In genomic region chr11:100983125-100983777, GRCm38 (mm10) we compare ENCODE assay signal across 8 mouse cellular contexts. TPM values are rescaled to one million over a fixed set of nuclear protein-coding genes. Genes with fewer than 3 reads are reported as not detected.
DNase-seq lines count a peak whose midpoint lies in the region; ATAC-seq and TF ChIP-seq lines count a peak whose summit lies in the region.

No protein-coding gene starts in this region.

- POLR2A ChIA-PET in Patski (lab: Charles Lee), result interaction anchor here (0.6 to 1.4 kb wide), 3 partner anchors 10 to 253 kb away, joined by 3 read pairs; no protein-coding TSS in a partner anchor

- 0 out of 2 replicates have a peak overlapping the region, but pooled peaks have one; percentile 28 for H3K9ac ChIP-seq in hindbrain, postnatal 0 days (replicated peaks; ENCODE audit: low read length)

- no peaks in the 10 kb centered on the region for H3K36me3 ChIP-seq in hindbrain, postnatal 0 days (ENCODE audit: insufficient read depth, low read length)

- CTCF ChIA-PET in Patski (lab: Charles Lee), result interaction anchor here (0.7 to 2.9 kb wide), 17 partner anchors 12 to 194 kb away, joined by 3 to 16 read pairs (median 4); partner anchors contain the start of genes Cavin1 and Naglu

- TF ChIP-seq CTCF in Patski (IDR thresholded peaks at IDR 0.05), result peak; percentile 94
- peak; percentile 97; the same call in 1 of the 2 replicates for TF ChIP-seq CTCF in gastrocnemius, adult 2 months (IDR thresholded peaks at IDR 0.05)
- TF ChIP-seq CTCF in hindbrain, postnatal 0 days (IDR thresholded peaks at IDR 0.05; ENCODE audit: low read depth), result peak; percentile 96

- in situ Hi-C loops in Patski (cut with MboI; ENCODE audit: low pct_unique_long_range_greater_than_20kb), result loop anchor here (5.0 kb wide), 1 partner anchor 74 kb away; no protein-coding TSS in a partner anchor

- peak overlapping the region; percentile 58 for H3K4me2 ChIP-seq in hindbrain, postnatal 0 days (ENCODE audit: low read depth, low read length)

- H3K27ac ChIP-seq in gastrocnemius, adult 2 months, result peak overlapping the region; percentile 75
- H3K27ac ChIP-seq in hindbrain, postnatal 0 days, result no peak overlapping the region

- no peaks in the 10 kb centered on the region for H3K27me3 ChIP-seq in Patski
- no peaks in the 10 kb centered on the region for H3K27me3 ChIP-seq in hindbrain, postnatal 0 days (ENCODE audit: insufficient read depth, low read length)

- H3K4me3 ChIP-seq in gastrocnemius, adult 2 months, result peak overlapping the region; percentile 71
- peak overlapping the region; percentile 31 for H3K4me3 ChIP-seq in hindbrain, postnatal 0 days (ENCODE audit: low read length)

- 2% methylated on average over 20 of the region's 20 CpGs for WGBS in hindbrain, postnatal 0 days

- H3K9me3 ChIP-seq in hindbrain, postnatal 0 days (ENCODE audit: low read length), result no peaks in the 10 kb centered on the region

- intact Hi-C loops in gastrocnemius, adult 2 months (cut with DNase I), result loop anchor here (1.0 to 5.0 kb wide), 2 partner anchors 74 to 189 kb away; partner anchors contain the start of genes Cntnap1 and Plekhh3
- intact Hi-C loops in left cerebral cortex, postnatal 14 days (cut with DNase I), result loop anchor here (1.0 to 2.0 kb wide), 2 partner anchors 76 to 84 kb away; no protein-coding TSS in a partner anchor

- no peak for ATAC-seq in Patski
- peak; percentile 91 for ATAC-seq in hindbrain, postnatal 0 days
- ATAC-seq in megakaryocyte progenitor cell, adult 5-6 weeks (replicated peaks; ENCODE audit: poor library complexity), result peak; percentile 95

- DNase-seq in Patski (ENCODE audit: low read depth, low spot score), result no peak
- DNase-seq in cerebellum, postnatal 14 days, result peak; percentile 91 to 93
- DNase-seq in gastrocnemius, adult 2 months, result peak; percentile 86
- peak; percentile 93 for DNase-seq in hindbrain, postnatal 0 days (ENCODE audit: low spot score)
- peak; percentile 67 to 86 for DNase-seq in left cerebral cortex, postnatal 14 days (ENCODE audit: low spot score in 2 of 2)
- DNase-seq in right cerebral cortex, postnatal 10 days (ENCODE audit: low spot score in 2 of 2), result peak; percentile 68 to 84
- peak; percentile 70 to 85 for DNase-seq in urinary bladder, postnatal 4 days (ENCODE audit: low spot score in 2 of 2)

- no peaks in the 10 kb centered on the region for H3K4me1 ChIP-seq in hindbrain, postnatal 0 days (ENCODE audit: insufficient read depth, low read length)

RNA-seq across cellular contexts. Expression of gene Cavin1, which starts 12.6 kb away (rescaled TPM):
- 211 TPM for polyA plus RNA-seq in Patski (2021)
- 100 to 1,000 TPM; 133 to 149 TPM for total RNA-seq in gastrocnemius, adult 2 months (2021)
- 19.7 and 26.3 TPM in 2 replicates for total RNA-seq in hindbrain, postnatal 0 days (2014; rRNA removed)
- polyA plus RNA-seq in hindbrain, postnatal 0 days (2015; fragmentation: Nextera tagmentation; extraction: Ambion mirVana), result 48.6 and 50.2 TPM in 2 replicates
- total RNA-seq in left cerebral cortex, postnatal 14 days (2021), result 10 to 100 TPM; 19.8 to 23.2 TPM
- total RNA-seq in megakaryocyte progenitor cell, adult 5-6 weeks (2015), result 0.51 and 1.7 TPM in 2 replicates
- 1.4 and 2.5 TPM in 2 replicates for total RNA-seq in megakaryocyte progenitor cell, adult 5-6 weeks (2017)

RNA-seq across cellular contexts. Expression of gene Atp6v0a1, which starts 26.0 kb away (rescaled TPM):
- polyA plus RNA-seq in Patski (2021), result 141 TPM
- 10 to 100 TPM; 59.6 to 65.2 TPM for total RNA-seq in gastrocnemius, adult 2 months (2021)
- total RNA-seq in hindbrain, postnatal 0 days (2014; rRNA removed), result 213 and 222 TPM in 2 replicates
- 162 and 181 TPM in 2 replicates for polyA plus RNA-seq in hindbrain, postnatal 0 days (2015; fragmentation: Nextera tagmentation; extraction: Ambion mirVana)
- 100 to 1,000 TPM; 489 to 499 TPM for total RNA-seq in left cerebral cortex, postnatal 14 days (2021)
- 21.4 and 35.3 TPM in 2 replicates for total RNA-seq in megakaryocyte progenitor cell, adult 5-6 weeks (2015)
- 38.1 and 50.1 TPM in 2 replicates for total RNA-seq in megakaryocyte progenitor cell, adult 5-6 weeks (2017)

RNA-seq across cellular contexts. Expression of gene Stat3, which starts 43.9 kb away (rescaled TPM):
- 152 TPM for polyA plus RNA-seq in Patski (2021)
- 10 to 100 TPM; 40.6 to 44.2 TPM for total RNA-seq in gastrocnemius, adult 2 months (2021)
- 49.7 and 56.2 TPM in 2 replicates for total RNA-seq in hindbrain, postnatal 0 days (2014; rRNA removed)
- 41.4 and 43.4 TPM in 2 replicates for polyA plus RNA-seq in hindbrain, postnatal 0 days (2015; fragmentation: Nextera tagmentation; extraction: Ambion mirVana)
- total RNA-seq in left cerebral cortex, postnatal 14 days (2021), result 10 to 100 TPM; 32.9 to 34.2 TPM
- total RNA-seq in megakaryocyte progenitor cell, adult 5-6 weeks (2015), result 38.3 and 38.6 TPM in 2 replicates
- total RNA-seq in megakaryocyte progenitor cell, adult 5-6 weeks (2017), result 78.6 and 85.3 TPM in 2 replicates
